Mouse (Mus musculus) erythroblast, embryonic 14.5 days (primary cell): ENCODE data around the gene Nrg4.

ENCODE experiments used
- GATA1 ChIP-seq: IDR thresholded peaks from 2 replicates; pipeline ENCODE4 v1.6.1; 2012; ENCODE audit warnings: low read length, inconsistent platforms, mixed read lengths
- TAL1 ChIP-seq: IDR thresholded peaks from 3 replicates; pipeline ENCODE4 v1.6.1; 2012; ENCODE audit warnings: low read length, inconsistent platforms, mixed read lengths

DNA sequence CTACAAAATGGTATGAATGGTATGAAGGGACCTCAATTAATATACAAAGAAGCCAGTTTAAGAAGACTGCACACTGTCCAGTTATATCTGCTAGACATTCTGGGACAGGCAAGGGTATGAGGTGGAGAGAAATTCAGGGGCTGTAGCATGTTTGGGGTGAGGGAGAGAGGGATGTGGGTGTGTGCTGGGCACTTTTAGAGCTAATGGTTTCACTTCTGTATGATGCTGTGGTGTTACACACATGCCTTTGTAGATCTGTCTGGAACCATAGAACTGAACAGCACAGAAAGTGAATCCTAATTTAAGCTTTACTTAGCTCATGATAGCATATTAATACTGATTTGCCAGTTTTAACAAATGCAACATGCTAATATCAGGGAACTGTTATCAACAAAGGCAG lies 37.1 kb upstream of the Nrg4 start:
- no peak for TF ChIP-seq GATA1
- TF ChIP-seq TAL1: no peak
